Mouse (Mus musculus) retina, postnatal 1 day (tissue): ENCODE data around the gene Miga2.

Experiments used
- DNase-seq: peaks from one replicate; pipeline ENCODE4 v3.0.0-alpha.2; 2012

The Miga2 gene

DNA sequence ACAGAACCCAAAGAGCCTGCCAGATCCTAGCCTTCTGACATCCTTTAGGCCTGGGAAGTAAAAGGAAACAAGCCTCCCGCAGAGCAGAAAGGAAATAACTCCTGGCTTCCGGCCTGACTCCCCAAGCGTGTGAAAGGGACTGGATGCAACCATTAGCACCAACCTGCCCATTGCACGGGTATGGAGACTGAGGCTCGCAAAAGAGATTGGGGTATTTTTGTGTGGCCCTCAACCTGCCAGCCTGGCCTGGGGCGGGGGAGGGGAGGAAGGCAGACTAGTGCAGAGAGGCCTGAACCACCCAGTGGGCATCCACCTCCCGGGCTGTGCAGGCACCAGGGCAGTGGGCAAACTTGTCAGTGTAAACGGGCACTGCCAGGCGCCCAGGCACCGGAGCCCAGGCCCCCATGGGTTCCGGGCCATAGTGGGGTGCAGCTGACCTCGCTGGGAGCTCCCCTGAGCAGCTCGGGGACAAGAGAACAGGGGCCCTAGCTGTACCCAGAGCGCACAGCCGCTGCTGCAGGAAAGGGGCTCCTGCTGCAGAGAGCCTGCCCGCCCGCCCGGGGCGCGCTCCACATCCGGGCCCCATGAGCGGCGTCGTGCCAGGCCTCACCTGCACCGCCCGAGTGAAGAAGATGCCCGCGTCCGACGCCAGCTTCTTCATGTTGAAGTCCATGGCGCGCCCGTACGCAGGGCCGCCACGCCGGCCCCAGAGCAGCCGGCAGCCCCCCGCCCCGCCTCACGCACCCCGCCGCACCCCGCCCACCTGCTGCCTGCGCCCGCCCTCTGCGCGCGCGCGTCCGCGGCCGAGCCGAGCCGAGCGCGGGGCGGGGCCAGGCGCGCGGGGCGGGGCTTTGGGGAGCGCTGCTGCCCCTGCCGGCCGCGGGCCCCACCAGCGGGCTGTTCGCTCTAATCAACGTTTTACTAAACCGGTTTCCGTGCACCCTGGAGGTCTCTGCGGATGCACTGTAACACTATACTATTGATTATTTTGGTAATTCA, 5.2 kb upstream of the Miga2 start, which contains the start of gene Sh3glb2:
Gene Sh3glb2 (minus strand): TSS at position 805 of the 999 bp plus-strand sequence.
- peak; percentile 88 for DNase-seq

DNA sequence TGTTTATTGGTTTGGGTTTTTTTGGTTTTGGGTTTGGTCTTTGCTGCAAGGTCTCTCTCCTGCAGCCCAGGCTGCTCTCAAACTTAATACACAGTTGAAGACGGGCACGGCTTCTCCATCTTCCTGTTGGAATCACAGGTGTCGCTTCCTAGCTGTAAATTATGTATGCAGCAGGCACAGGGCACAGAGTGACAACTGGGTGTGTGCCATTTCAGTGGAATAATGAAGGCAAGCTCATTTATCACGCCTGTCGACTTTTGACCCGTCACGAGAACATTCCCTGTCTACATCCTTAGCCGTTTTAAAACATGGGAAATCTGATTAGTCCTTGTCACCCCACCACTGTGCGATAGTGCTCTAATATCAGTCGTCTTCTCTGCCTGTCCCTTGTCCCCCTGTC, 3.4 kb upstream of the Miga2 start:
- no peak for DNase-seq

DNA sequence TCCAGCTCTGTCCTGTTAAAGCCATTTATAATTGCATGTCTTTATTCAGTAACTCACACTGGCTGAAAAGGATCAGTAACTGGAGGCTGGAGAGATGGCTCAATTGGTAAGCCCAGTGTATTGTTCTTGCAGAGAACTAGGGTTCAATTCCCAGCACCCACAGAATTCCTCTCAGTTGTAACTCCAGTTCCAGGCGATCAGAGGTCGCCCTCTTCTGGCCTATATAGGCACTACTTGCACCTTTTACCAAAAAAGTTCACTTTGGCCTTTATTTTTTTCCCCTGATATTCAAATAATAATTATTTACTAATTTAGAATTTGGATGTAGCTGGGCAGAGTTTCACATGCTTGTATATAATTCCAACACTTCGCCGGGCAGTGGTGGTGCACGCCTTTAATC, 1.2 kb upstream of the Miga2 start:
- no peak for DNase-seq

DNA sequence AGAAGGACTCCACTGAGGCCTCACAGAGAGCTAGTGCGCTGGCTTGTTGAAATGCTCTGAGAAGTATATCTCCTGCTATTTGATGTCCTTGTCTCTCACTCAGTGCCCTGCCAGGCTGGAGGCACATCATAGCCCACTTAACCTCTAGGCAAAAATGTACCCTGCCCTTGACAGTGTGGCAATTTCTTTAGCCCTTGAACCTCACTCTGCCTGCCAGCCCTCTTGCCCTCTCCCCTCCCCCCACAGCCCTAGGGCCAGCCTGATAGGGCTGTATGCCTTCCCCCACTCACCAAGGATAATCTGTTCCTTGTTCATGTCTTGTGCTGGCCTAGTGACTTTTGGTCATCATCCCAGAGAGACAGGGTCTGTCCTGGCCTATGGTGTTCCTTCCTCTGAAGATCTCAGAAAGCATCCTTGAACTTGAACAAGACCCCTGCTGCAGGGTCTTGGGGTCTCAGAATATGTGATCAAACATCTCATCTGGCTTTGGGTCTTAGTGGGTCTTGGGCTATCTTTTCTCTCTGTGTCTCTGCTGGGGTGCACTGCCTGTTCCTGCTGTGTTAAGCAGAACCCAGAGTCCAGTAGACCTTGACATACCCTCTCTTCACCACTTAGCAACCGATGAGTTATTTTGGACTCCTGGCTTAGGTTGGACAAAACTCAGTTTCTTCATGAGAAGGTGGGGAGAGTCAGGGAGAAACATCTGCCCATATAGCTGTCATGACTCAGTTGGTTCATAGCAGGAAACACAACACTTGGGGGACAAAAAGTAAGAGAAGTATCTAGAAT, 1.4 kb downstream of the Miga2 start:
- DNase-seq, result no peak

DNA sequence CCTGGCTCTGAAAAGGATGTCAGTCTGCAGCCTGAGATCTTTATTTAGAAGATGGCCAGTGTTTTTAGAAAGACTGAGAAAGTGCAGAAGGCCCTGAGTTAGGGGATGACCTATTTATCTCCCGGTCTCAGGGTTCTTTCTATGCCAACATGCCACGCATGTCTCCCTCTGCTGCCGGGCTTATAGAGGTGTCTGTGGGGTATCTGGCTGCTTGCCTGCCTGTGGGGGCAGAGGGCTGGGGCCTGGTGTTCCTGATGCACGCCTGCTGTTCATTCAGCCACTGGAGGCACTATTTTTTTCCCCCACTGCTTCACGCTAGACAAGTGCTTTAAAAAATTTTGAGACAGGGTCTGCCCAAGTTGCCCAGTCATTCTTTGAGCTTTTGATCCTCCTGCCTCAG, 2.2 kb downstream of the Miga2 start:
- DNase-seq, result no peak

DNA sequence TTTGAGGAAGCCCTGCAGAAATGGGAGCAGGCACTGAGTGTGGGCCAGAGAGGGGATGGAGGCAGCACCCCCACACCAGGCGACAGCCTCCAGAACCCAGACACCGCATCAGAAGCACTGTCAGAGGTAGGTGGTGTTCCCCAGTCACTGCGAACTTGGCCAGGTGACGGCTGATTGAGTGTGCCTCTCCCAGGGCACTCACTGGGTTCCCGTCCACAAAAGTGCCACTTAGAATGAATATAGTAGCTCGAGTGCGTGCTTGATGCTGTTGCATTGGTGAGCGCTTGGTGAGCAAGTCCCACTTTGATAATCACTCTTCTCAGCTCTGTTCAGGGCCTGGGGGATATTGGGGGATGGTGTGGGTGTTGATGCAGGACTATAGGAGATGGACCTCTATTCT, 7.5 kb downstream of the Miga2 start:
- no peak for DNase-seq

DNA sequence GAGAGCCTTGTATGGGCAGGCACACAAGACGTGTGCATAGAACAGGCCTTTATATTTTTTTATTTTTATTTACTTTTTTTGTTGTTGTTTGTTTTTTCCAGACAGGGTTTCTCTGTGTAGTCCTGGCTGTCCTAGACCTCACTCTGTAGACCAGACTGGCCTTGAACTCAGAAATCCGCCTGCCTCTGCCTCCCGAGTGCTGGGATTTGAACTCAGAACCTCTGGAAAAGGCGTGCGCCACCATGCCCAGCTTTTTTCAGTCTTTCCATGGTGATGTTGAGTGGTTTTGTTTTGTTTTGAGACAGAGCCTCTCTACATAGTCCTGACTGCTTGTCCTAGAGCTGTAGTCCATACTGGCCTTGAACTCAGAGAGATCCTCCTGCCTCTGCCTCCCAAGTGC, 8.7 kb downstream of the Miga2 start:
- DNase-seq, result no peak

DNA sequence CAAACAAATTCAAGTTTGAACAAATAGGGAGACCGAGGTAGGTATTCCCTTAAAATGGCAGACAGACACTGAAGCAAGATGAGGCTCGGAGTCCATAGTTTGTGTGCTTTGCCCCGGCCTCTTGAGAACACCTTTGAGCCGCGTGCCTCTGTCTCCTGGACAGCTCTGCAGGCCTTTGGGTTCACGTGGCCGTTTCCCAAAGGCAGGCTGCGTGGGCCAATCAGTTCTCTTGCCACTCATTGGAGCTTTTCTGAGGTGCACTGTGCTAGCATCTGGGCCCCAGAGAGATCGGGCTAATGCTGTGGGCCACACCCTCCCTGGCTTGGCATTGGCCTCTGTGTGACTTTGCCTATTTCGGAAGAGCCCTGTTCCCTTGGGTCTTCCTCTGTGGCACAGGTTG, 11.9 kb downstream of the Miga2 start:
- no peak for DNase-seq

DNA sequence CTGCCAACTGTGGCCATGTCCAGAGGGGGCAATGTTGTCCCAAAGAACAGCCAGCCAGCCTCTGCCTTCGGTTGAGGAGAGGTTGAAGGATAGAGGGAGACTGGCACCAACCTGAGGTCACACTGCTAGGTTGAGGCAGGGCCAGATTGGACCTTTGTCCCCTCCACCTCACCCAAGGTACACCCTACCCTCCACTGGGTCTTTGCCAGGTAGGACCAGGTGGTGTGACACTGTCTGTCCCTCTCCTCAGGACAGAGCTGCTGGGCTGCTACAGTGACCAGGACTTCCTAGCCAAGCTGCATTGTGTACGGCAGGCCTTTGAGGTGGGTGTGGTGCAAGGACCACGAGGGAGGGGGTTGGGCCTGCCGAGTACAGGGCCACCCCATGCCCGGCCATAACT, 13.7 kb downstream of the Miga2 start:
- no peak for DNase-seq

DNA sequence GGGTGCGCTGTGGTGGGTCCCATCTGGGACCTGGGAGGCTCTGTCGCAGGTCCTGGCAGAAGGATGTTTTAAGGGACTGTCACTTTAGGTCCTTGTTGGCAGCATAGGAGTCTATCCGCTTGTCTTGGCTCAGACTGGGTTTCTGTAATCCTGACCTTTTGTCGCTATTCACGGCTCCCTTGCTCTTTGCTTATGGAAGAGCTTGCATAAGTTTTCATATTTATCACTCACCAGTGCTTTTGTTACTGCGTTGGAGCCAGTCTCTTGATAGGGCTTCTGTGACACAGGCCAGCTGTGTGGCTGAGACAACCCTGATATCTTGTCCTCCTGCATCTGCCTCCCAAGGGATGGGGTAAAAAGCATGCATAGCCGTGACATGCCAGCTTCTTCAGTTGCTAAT, 15.3 kb downstream of the Miga2 start:
- no peak for DNase-seq

DNA sequence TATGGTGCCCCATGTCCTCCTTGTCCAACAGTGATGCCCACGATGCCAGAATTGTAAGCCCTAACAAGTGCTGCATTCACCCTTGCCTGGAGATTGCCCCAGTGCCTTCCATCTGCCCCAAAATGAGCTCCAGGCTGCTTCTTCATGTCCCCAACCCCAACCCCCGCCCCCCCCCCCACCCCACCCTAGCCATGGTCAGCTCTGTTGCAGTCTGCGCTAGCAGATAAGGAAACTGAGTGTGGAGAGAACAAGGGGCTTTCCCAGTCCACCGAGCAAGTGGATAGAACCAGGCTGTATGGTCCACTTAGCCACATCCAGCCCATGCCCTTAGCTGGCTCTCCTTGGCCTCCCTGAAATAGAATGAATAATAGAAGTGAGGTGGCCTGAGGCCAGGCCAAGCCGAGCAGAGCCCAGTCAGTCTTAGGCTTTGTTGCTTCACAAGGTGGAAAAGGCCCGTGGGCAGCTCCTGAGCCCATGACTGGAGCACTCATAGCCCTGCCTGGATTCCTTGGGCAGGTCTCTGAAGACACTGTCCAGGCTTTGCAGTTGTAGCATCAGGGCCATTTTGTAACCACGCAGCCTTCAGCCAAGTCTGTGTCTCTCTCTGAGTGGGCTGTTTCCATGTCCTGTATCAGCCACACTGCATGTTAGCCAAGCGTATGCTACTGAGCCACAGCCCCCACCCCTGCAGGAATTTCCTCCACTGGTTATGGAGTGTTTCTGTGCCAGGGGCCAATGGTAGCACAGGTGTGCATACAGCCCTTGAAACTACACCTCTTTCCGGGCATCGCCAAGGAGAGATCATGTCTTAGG, 16.7 kb downstream of the Miga2 start:
- DNase-seq, result no peak

DNA sequence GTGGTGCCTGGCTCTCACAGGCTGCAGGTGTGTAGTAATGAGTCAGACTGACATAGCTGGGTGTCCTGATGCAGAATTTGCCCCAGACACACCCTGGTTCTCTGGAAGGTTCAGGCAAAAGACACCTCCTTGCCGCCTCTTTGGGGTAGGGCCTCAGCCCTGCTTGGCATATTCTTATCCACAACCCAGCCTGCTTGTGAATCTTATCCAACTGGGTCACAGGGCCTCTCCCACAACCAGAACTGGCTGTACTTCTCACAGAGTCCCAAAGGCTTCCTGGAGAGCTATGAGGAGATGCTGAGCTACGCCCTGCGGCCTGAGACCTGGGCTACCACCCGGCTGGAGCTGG, 17.3 kb downstream of the Miga2 start:
- no peak for DNase-seq

DNA sequence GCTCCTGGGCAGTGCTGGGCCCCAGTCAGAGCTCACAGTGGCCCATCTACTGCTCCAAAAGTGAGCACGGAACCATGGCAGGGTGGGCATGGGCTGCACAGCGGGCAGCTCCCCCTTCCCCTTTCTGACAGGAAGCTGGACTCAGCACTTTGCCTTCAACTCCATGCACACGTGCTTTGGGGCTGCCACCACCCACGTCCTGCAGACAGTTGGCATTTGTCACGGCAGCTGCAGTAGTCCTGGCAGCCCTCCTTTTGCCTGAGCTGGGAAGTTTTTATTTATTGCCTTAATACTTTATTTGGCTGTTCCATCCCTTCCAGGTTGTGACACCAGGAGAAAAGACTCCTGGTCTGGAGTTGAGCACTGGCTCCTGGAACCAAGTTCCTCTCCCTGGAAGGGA, 20.8 kb downstream of the Miga2 start:
- DNase-seq, result no peak

DNA sequence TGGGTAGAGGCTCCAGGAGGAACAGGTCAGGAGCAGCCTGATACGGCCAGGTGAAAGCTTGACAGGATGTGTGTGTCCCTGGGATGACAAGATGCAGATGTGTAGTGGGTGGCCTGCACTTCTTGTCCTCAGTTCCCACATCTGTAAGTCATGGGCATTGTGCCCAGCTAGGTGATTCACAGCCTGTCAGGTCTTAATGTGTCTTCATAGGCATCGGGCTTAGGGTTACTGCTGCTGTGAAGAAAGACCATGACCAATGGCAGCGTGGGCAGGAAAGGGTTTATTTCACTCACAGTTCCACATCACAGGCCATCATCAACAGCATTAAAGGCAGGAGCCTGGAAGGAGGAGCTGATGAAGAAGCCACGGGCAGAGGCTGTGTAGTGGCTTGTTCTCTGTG, 21.6 kb downstream of the Miga2 start:
- no peak for DNase-seq

DNA sequence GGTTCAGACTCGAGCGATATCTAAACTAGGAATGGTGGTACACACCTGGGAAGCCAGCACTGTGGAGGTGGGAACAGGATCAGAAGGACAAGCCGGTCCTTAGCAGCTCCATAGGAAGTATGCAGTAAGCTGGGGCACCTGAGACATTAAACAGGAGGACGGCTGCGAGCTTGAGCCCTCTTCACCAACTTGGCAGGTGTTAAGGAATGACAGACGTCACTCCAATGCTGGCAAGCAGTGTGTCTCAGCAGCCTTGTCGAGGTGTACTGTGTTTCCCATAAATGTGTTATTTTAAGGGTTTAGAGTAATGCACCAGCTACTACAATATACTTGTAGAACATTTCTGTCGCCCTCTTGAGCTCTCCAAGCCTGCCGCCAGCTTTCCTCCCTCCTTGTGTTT, 22.9 kb downstream of the Miga2 start:
- DNase-seq, result no peak

DNA sequence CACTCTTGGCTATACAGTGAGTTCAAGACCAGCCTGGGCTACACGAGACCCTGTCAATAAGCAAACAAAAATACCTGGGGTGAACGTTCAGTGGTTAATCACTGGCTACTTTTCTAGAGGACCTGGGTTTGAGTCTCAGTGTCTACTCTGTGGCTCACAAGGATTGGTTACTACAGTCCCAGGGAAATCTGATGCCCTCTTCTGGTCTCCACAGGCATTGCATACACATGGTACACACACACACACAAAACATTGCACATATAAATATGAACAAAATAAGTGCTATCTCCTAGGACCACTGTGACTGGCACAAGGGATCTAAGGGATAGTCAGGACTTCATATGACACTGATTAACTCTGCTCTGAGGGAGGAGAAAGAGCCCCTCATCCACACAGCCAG, 25.0 kb downstream of the Miga2 start:
- no peak for DNase-seq

DNA sequence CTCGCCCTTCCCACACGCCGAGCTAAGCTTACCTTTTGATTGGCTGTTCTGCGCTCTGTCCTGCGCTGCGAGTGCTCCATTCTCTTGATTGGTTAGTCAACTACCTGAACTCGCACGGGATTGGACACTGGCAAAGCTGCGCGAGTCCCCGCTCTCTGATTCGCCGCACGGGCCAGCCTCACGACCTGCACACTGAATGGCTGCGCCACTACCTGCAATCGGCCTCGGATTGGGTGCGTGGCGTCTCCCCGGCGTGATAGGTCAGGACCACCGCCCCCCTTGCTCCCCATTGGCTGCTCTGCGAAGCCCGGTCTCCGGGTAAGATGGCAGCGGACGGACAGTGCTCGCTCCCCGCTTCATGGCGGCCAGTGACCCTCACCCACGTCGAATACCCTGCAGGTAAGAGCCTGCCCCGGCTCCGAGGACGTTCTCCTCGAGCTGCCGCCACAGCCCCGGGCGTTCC, 28.1 kb downstream of the Miga2 start, which contains the start of gene Dolpp1:
Gene Dolpp1 (plus strand): TSS at position 141 of the 463 bp plus-strand sequence.
- peak; percentile 100 for DNase-seq

DNA sequence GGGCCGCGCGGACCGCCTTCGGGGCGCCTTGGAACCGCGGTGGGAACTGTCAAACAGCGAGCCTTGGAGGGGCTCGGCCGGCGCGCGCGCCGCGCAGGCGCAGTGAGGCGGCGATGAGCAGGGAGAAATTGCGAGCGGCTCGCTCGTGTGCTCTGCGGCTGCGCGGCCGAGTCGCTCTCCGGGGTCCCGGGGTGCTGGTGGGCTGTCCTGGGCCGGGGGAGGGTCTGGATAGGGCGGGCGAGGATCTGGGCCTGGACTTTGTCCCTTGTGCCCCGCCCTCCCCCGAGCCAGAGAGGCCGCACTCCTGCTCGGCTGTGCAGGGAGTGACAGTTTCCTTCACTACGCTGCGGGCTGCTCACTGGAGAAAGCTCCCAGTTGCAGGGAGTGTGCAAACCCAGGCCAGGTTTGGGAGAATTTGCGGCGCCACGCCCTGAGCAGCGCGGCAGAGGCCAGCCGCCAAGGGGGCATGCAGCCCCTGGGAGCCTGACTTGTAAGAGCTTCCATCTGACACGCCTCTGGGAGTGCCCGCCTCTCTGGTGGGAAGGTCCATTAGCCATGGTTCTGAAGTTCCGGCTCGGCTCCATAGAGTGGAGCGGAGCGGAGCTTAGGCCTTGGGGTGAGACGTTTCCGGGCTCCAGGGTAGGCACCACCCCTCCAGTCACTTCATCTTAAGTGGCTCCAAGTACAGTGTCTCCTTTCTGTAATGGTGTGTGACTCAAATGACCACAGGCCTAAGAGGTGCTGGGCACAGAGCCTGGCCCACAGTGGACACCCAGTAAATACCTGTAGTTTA, 28.7 kb downstream of the Miga2 start:
- DNase-seq, result peak; percentile 93

DNA sequence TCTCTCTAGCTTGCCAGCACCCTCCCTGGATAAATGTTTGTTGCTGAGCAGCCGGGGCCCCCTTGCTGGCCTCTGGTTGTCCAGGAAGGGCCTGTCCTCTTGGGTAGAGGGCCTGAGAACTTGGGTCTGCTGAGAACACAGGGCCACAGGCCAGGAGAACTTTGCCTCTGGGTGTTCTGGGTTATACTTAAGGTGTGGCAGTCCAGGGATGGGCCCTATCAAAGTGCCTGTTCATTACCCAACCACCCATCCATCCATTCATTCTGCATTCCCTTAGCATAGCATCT, 29.3 kb downstream of the Miga2 start:
- no peak for DNase-seq

DNA sequence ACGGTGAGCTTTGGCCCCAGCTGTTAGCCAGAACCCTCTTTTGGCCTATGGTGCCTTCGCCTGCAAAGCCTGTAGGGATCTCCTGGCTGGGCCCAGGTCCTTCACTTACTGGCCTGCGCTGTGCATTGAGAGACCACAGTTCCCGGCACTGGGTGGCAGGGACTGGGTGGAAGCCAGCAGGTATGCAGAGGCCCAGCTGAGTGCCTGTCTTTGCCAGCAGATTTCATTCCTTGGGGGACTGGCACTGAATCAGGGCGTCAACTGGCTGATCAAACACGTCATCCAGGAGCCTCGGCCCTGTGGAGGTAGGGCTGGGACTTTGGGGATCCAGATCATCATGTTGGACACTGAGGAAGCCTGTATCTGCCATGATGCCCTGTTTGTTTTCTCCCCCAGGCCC, 31.7 kb downstream of the Miga2 start:
- no peak for DNase-seq

DNA sequence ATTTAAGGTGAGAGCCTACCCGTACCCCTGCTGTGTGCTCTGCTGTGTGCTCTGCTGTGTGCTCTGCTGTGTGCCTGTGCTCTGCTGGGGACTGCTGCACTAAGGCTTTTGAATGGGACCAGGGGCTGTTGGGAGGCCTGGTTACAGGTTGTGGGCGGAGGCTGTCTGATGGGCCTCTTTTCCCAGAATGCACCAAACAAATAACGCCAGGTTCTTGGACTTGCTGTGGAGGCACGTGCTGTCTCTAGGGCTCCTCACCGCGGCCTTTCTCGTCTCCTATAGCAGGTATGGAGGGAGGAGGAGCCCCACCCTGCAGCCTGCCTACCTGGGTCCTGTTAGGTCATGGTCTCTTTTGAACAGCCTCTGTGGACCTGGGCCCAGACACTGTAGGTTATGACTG, 32.2 kb downstream of the Miga2 start:
- no peak for DNase-seq

DNA sequence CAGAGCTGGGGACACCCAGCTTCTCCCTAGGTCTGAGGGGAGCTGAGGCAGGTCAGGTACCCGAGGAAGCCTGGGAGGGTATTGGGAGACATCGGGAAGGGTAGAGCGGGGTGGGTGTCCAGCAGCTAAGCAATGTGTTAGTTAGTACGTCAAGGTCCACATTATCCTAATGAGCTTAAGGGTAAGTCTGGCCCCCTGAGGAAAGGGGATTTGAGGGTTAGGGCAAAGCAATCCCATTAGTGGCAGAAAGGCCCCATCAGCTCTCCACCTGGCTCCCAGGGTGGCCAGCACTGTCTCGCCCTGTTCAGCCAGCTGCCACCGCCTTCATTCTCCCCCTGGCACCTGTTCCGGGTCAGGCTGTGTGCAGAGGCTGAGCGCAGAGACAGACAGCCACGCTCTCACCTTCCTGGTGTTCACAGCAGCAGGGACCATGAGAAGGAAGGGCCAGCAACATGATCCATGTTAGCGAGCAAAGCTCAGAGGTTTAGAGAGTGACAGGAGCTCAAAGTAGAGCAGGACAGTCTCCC, 34.0 kb downstream of the Miga2 start:
- DNase-seq, result peak; percentile 86
